Mouse (Mus musculus): Measurements from ENCODE around the gene Nudt3. TPM values are rescaled to one million over a fixed set of nuclear protein-coding genes. Genes with fewer than 3 reads are reported as not detected.
A peak's percentile ranks its signal among the peaks of the same experiment; 100 is the strongest.

The Nudt3 gene
- total RNA-seq, 1 experiment from 2014 or later: 194 TPM

GRCm38 (mm10) chr17:27545991-27546390 lies 77.3 kb downstream of the Nudt3 start:
- no peak for DNase-seq

DNA sequence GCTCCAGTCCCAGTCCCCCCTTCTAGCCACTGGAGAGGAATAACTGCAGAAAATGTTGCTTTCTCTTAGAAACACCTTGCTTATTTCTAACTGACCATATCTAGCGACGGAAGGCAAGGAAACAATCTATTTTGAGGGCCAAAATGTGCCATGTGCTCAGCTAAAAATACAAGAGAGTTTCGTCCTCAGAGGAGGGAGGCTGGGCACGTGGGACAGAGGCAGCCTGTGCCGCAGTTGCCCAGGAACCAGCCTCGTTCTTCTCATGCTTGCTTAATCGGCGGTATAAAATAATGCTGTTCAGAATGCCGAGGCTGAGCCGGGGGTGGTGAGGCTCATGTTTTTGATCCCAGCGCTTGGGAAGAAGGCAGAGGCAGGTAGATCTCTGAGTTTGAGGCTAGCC lies 78.7 kb downstream of the Nudt3 start:
- no peak for DNase-seq

DNA sequence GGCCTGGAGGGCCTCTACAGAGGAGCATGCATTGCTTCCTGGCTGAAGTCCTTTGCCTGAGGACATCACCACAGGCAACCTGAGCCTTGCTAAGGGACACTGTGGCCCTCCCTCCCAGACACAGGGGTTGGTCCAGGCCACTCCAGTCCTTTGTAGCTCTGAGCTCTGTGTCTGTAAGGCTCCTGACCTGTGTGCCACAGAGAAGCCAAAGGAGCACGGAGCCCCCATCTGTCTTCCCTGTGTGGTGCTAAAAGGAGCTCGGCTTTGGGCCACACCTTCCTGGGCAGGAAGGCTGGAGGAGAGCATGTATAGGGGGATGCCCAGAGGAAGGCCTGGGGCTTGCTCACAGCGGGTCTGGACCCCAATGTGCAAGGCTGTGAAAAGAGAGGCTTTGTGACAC lies 81.3 kb downstream of the Nudt3 start:
- no peak for DNase-seq

GRCm38 (mm10) chr17:27541261-27541660 lies 82.0 kb downstream of the Nudt3 start:
- DNase-seq: no peak

DNA sequence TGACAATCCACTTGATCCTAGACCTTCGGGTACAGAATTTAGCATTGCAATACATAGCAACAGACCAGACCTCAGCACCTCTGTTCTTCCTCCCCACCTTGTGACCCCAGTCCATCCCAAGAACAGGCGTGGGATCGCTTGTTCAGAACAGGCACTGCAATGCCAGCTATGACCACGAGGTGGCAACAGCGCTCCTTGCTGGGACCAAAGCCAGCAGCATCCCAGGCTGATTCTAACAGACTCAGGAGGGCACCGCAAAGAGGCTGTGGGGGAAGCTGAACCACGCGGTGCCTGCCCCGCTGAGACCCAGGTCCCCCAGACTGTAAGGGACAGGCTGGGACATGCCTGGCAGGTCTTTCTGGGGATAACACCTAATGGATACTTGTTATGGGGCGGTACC lies 88.6 kb downstream of the Nudt3 start:
- DNase-seq: peak; percentile 90

GRCm38 (mm10) chr17:27533354-27533753 lies 89.9 kb downstream of the Nudt3 start:
- DNase-seq: no peak

- DNase-seq: peak; percentile 30
These were observed 91.2 kb downstream of the Nudt3 start for GRCm38 (mm10) chr17:27532095-27532494.

Other genes with a start within 250 kb of the Nudt3 start
- gene Grm4, start 102.1 kb downstream of the Nudt3 start, total RNA-seq (2021): 3.1 and 4.8 TPM in 2 replicates
- 14.3 and 15.5 TPM in 2 replicates for gene Hmga1, start 67.0 kb downstream of the Nudt3 start, total RNA-seq (2021)
- gene AI413582, start 57.7 kb downstream of the Nudt3 start, total RNA-seq (2021): 12.7 and 27.6 TPM in 2 replicates
- gene RPS10-NUDT3, start 11.7 kb upstream of the Nudt3 start, total RNA-seq (2021): not detected in 2 replicates
- 894 and 1,002 TPM in 2 replicates for gene Rps10, start 13.2 kb upstream of the Nudt3 start, total RNA-seq (2021)
- 3.9 TPM in 2 replicates for gene Pacsin1, start 32.0 kb upstream of the Nudt3 start, total RNA-seq (2021)
- gene Spdef, start 105.5 kb upstream of the Nudt3 start, total RNA-seq (2021): not detected in 2 replicates
- 170 and 180 TPM in 2 replicates for gene D17Wsu92e, start 197.2 kb upstream of the Nudt3 start, total RNA-seq (2021)
- gene Snrpc, start 214.7 kb upstream of the Nudt3 start, total RNA-seq (2021): 86.4 and 87.9 TPM in 2 replicates
- gene Uhrf1bp1, start 232.9 kb upstream of the Nudt3 start, total RNA-seq (2021): 31.7 and 32.3 TPM in 2 replicates

All from adrenal gland, postnatal 25 days (tissue).